Mouse (Mus musculus) thymus, postnatal 36 days (tissue): ENCODE measurements around the gene Cdc34.
"Not testable (repeated sequence)": the region's sequence is repeated elsewhere in the genome, so short reads cannot be mapped to it uniquely, and the experiment has no call there.

ENCODE experiments used
- DNase-seq, 2 experiments: peaks; one replicate each; pipeline ENCODE4 v3.0.0; 2022; ENCODE audit warnings: mixed read lengths in 2 of 2

The Cdc34 gene

GRCm38 (mm10) chr10:79697916-79698315 is 15.9 kb downstream of the Cdc34 start:
- no peak for DNase-seq

GRCm38 (mm10) chr10:79698459-79698858 is 16.5 kb downstream of the Cdc34 start:
- DNase-seq, result no peak

- DNase-seq, result no peak
These were observed 18.7 kb downstream of the Cdc34 start for GRCm38 (mm10) chr10:79700676-79701075.

GRCm38 (mm10) chr10:79701443-79702129 is 19.6 kb downstream of the Cdc34 start:
- DNase-seq, result no peak

GRCm38 (mm10) chr10:79702970-79703369 is 21.0 kb downstream of the Cdc34 start:
- not testable (repeated sequence) for DNase-seq

- peak in 1 of 2 experiments; percentile 15 for DNase-seq
These were observed 21.5 kb downstream of the Cdc34 start for GRCm38 (mm10) chr10:79703541-79703940.

GRCm38 (mm10) chr10:79704065-79704969 is 22.3 kb downstream of the Cdc34 start, which contains the start of gene Bsg:
Bsg (plus strand) TSS chr10:79704491.
- DNase-seq, result peak; percentile 96 to 99

- DNase-seq, result peak in 1 of 2 experiments; percentile 17
These were observed 23.0 kb downstream of the Cdc34 start for GRCm38 (mm10) chr10:79704970-79705360.

- DNase-seq, result peak in 1 of 2 experiments; percentile 11
These were observed 24.0 kb downstream of the Cdc34 start for GRCm38 (mm10) chr10:79705951-79706350.

- peak in 1 of 2 experiments; percentile 5 for DNase-seq
These were observed 24.6 kb downstream of the Cdc34 start for GRCm38 (mm10) chr10:79706406-79707094.

- no peak for DNase-seq
These were observed 25.2 kb downstream of the Cdc34 start for GRCm38 (mm10) chr10:79707162-79707561.

- DNase-seq, result no peak
These were observed 25.8 kb downstream of the Cdc34 start for GRCm38 (mm10) chr10:79707759-79708158.

GRCm38 (mm10) chr10:79708668-79709067 is 26.7 kb downstream of the Cdc34 start:
- DNase-seq, result no peak

- no peak for DNase-seq
These were observed 27.3 kb downstream of the Cdc34 start for GRCm38 (mm10) chr10:79709307-79709706.

- DNase-seq, result no peak
These were observed 30.0 kb downstream of the Cdc34 start for GRCm38 (mm10) chr10:79712029-79712428.

- peak; percentile 68 to 71 for DNase-seq
These were observed 30.6 kb downstream of the Cdc34 start for GRCm38 (mm10) chr10:79712499-79713126.

- DNase-seq, result no peak
These were observed 31.2 kb downstream of the Cdc34 start for GRCm38 (mm10) chr10:79713163-79713562.

GRCm38 (mm10) chr10:79714996-79715395 is 33.0 kb downstream of the Cdc34 start:
- no peak for DNase-seq

GRCm38 (mm10) chr10:79716254-79716987 is 34.4 kb downstream of the Cdc34 start, which contains the start of gene Hcn2:
Hcn2 (plus strand) TSS chr10:79716634.
- DNase-seq, result no peak

- no peak for DNase-seq
These were observed 35.0 kb downstream of the Cdc34 start for GRCm38 (mm10) chr10:79716988-79717355.

- DNase-seq, result peak; percentile 35 to 48
These were observed 35.8 kb downstream of the Cdc34 start for GRCm38 (mm10) chr10:79717640-79718357.
